Mouse (Mus musculus) forebrain, embryonic 12.5 days (tissue): ENCODE data around the gene Kcnip4. TPM values are rescaled to one million over a fixed set of nuclear protein-coding genes. Genes with fewer than 3 reads are reported as not detected.

ENCODE experiments used
- ATAC-seq: fragments of 200-750 bp; cut with Nextera tagmentation; 2 replicates; pipeline ENCODE4 v1.8.0; 2017; ENCODE audit warnings: moderate TSS enrichment; ENCODE audit not compliant: low FRiP score
- H3K27ac ChIP-seq: fragments of 300-500 bp; sonication (generic); 2 replicates; pipeline ENCODE4 v1.5.1; 2016; ENCODE audit warnings: mild to moderate bottlenecking
- H3K27me3 ChIP-seq: fragments of 300-500 bp; sonication (generic); 2 replicates; pipeline ENCODE4 v1.6.1; 2016; ENCODE audit warnings: mild to moderate bottlenecking
- H3K36me3 ChIP-seq: fragments of 300-500 bp; sonication (generic); replicated peaks from 2 replicates; pipeline ENCODE4 v1.6.1; 2016; ENCODE audit warnings: mild to moderate bottlenecking
- H3K4me1 ChIP-seq: fragments of 300-500 bp; sonication (generic); 2 replicates; pipeline ENCODE4 v1.6.1; 2016
- H3K4me2 ChIP-seq: fragments of 300-500 bp; sonication (generic); 2 replicates; pipeline ENCODE4 v1.6.1; 2016; ENCODE audit warnings: mild to moderate bottlenecking, moderate library complexity
- H3K4me3 ChIP-seq: fragments of 300-500 bp; sonication (generic); replicated peaks from 2 replicates; pipeline ENCODE4 v1.5.1; 2016; ENCODE audit warnings: mild to moderate bottlenecking
- H3K9ac ChIP-seq: fragments of 300-500 bp; sonication (generic); 2 replicates; pipeline ENCODE4 v1.6.1; 2016; ENCODE audit warnings: mild to moderate bottlenecking
- H3K9me3 ChIP-seq: fragments of 300-500 bp; sonication (generic); 2 replicates; pipeline ENCODE4 v1.6.1; 2016
- WGBS: fragments of 180-500 bp; shearing (Covaris S2); methylation state at CpG from one replicate; pipeline ENCODE4 v1.1.7; 2016; 5-methylcytosine and 5-hydroxymethylcytosine counted together
- polyA plus RNA-seq: library from polyadenylated mRNA; unstranded; fragments of >200 nt; fragmentation: Nextera tagmentation; extraction: Ambion mirVana; gene quantifications from 2 replicates; pipeline ENCODE4 v1.2.1, GENCODE M21; 2016

The Kcnip4 gene
- polyA plus RNA-seq, 1 experiment from 2014 or later: 2.2 TPM

- no peak for ATAC-seq
Measured at GRCm38 (mm10) chr5:48997359-48997758, 527.3 kb downstream of the Kcnip4 start.

GRCm38 (mm10) chr5:48989145-48989659 is 535.5 kb downstream of the Kcnip4 start:
- no peak for ATAC-seq
- Histone ChIP-seq H3K4me3 (no peak overlapping the region), H3K9me3 (no peaks in the 10 kb centered on the region), H3K4me1 (no peaks in the 10 kb centered on the region), H3K4me2 (no peak overlapping the region), H3K9ac (no peak overlapping the region), H3K27me3 (no peaks in the 10 kb centered on the region), H3K27ac (no peak overlapping the region), H3K36me3 (no peaks in the 10 kb centered on the region)
- 92% methylated on average over 1 of the region's 1 CpGs for WGBS

More at GRCm38 (mm10) chr5:48997359-48997758, 527.3 kb downstream of the Kcnip4 start:
- Histone ChIP-seq H3K36me3 (no peaks in the 10 kb centered on the region), H3K4me2 (no peak overlapping the region), H3K9me3 (no peaks in the 10 kb centered on the region), H3K27me3 (no peaks in the 10 kb centered on the region), H3K9ac (no peak overlapping the region), H3K27ac (no peak overlapping the region), H3K4me3 (no peak overlapping the region), H3K4me1 (no peaks in the 10 kb centered on the region)
- WGBS: 71% methylated on average over 4 of the region's 4 CpGs

GRCm38 (mm10) chr5:48942378-48943088 is 582.2 kb downstream of the Kcnip4 start:
- Histone ChIP-seq H3K9me3 (no peaks in the 10 kb centered on the region), H3K27me3 (no peaks in the 10 kb centered on the region), H3K4me3 (no peak overlapping the region), H3K4me2 (no peak overlapping the region), H3K27ac (no peak overlapping the region), H3K36me3 (no peaks in the 10 kb centered on the region), H3K4me1 (no peaks in the 10 kb centered on the region), H3K9ac (no peak overlapping the region)
- no peak for ATAC-seq
- 68% methylated on average over 2 of the region's 2 CpGs for WGBS

GRCm38 (mm10) chr5:48931881-48932280 is 592.8 kb downstream of the Kcnip4 start:
- WGBS: 86% methylated on average over 2 of the region's 2 CpGs
- Histone ChIP-seq H3K36me3 (no peaks in the 10 kb centered on the region), H3K9me3 (no peaks in the 10 kb centered on the region), H3K4me2 (no peak overlapping the region), H3K4me1 (no peaks in the 10 kb centered on the region), H3K9ac (no peak overlapping the region), H3K4me3 (no peak overlapping the region), H3K27ac (no peak overlapping the region), H3K27me3 (no peaks in the 10 kb centered on the region)
- ATAC-seq: no peak

GRCm38 (mm10) chr5:48890216-48890615 is 634.5 kb downstream of the Kcnip4 start:
- peak overlapping the region; percentile 37 for H3K4me3 ChIP-seq
- no peaks in the 10 kb centered on the region for H3K9me3 ChIP-seq
- H3K4me2 ChIP-seq: peak overlapping the region; percentile 66
- no peak for ATAC-seq
- H3K36me3 ChIP-seq: no peaks in the 10 kb centered on the region
- H3K9ac ChIP-seq: no peak overlapping the region
- H3K27ac ChIP-seq: no peak overlapping the region
- H3K4me1 ChIP-seq: peaks cover 11% of the 10 kb centered on the region; the same call in 1 of the 2 replicates
- 67% methylated on average over 8 of the region's 8 CpGs for WGBS
- no peaks in the 10 kb centered on the region for H3K27me3 ChIP-seq

- WGBS: 8% methylated on average over 18 of the region's 18 CpGs
- H3K9ac ChIP-seq: peak overlapping the region; percentile 47
- H3K4me3 ChIP-seq: peak overlapping the region; percentile 37
- H3K27ac ChIP-seq: no peak overlapping the region
- ATAC-seq: peak; percentile 94
- no peaks in the 10 kb centered on the region for H3K9me3 ChIP-seq
- H3K27me3 ChIP-seq: no peaks in the 10 kb centered on the region
- peaks cover 11% of the 10 kb centered on the region; the same call in 1 of the 2 replicates for H3K4me1 ChIP-seq
- peak overlapping the region; percentile 66 for H3K4me2 ChIP-seq
- no peaks in the 10 kb centered on the region for H3K36me3 ChIP-seq
Measured at GRCm38 (mm10) chr5:48889395-48890194, 635.1 kb downstream of the Kcnip4 start.

GRCm38 (mm10) chr5:48878081-48878480 is 646.6 kb downstream of the Kcnip4 start:
- Histone ChIP-seq H3K27ac (no peak overlapping the region), H3K9me3 (no peaks in the 10 kb centered on the region), H3K4me1 (no peaks in the 10 kb centered on the region), H3K4me2 (no peak overlapping the region), H3K9ac (no peak overlapping the region), H3K36me3 (no peaks in the 10 kb centered on the region), H3K27me3 (no peaks in the 10 kb centered on the region), H3K4me3 (no peak overlapping the region)
- 90% methylated on average over 2 of the region's 2 CpGs for WGBS
- ATAC-seq: no peak

- Histone ChIP-seq H3K9ac (no peak overlapping the region), H3K4me2 (no peak overlapping the region), H3K36me3 (no peaks in the 10 kb centered on the region), H3K27me3 (no peaks in the 10 kb centered on the region), H3K9me3 (no peaks in the 10 kb centered on the region), H3K27ac (no peak overlapping the region), H3K4me1 (no peaks in the 10 kb centered on the region; the same call in 1 of the 2 replicates), H3K4me3 (no peak overlapping the region)
- 0 out of 2 replicates have a peak, but pooled peaks have one; percentile 42 for ATAC-seq
- WGBS: 68% methylated on average over 3 of the region's 3 CpGs
Measured at GRCm38 (mm10) chr5:48864268-48864967, 660.3 kb downstream of the Kcnip4 start.

GRCm38 (mm10) chr5:48840971-48841370 is 683.7 kb downstream of the Kcnip4 start:
- no peak for ATAC-seq
- no peak overlapping the region for H3K4me3 ChIP-seq
- H3K27ac ChIP-seq: no peak overlapping the region
- H3K9ac ChIP-seq: no peak overlapping the region
- no peaks in the 10 kb centered on the region for H3K9me3 ChIP-seq
- H3K36me3 ChIP-seq: no peaks in the 10 kb centered on the region
- no peaks in the 10 kb centered on the region; the same call in 1 of the 2 replicates for H3K4me1 ChIP-seq
- no peaks in the 10 kb centered on the region for H3K27me3 ChIP-seq
- WGBS: 15% methylated on average over 2 of the region's 2 CpGs
- no peak overlapping the region for H3K4me2 ChIP-seq

GRCm38 (mm10) chr5:48795526-48795925 is 729.2 kb downstream of the Kcnip4 start:
- no peak overlapping the region for H3K4me3 ChIP-seq
- no peaks in the 10 kb centered on the region for H3K27me3 ChIP-seq
- H3K4me1 ChIP-seq: no peaks in the 10 kb centered on the region
- no peaks in the 10 kb centered on the region for H3K9me3 ChIP-seq
- H3K36me3 ChIP-seq: no peaks in the 10 kb centered on the region
- no peak for ATAC-seq
- H3K27ac ChIP-seq: no peak overlapping the region
- H3K9ac ChIP-seq: no peak overlapping the region
- 81% methylated on average over 1 of the region's 1 CpGs for WGBS
- no peak overlapping the region for H3K4me2 ChIP-seq

GRCm38 (mm10) chr5:48779376-48779775 is 745.3 kb downstream of the Kcnip4 start:
- Histone ChIP-seq H3K4me1 (no peaks in the 10 kb centered on the region), H3K4me2 (no peak overlapping the region), H3K4me3 (no peak overlapping the region), H3K9ac (no peak overlapping the region), H3K36me3 (no peaks in the 10 kb centered on the region), H3K27ac (no peak overlapping the region), H3K27me3 (no peaks in the 10 kb centered on the region), H3K9me3 (no peaks in the 10 kb centered on the region)
- 68% methylated on average over 1 of the region's 1 CpGs for WGBS
- ATAC-seq: no peak

- H3K4me1 ChIP-seq: no peaks in the 10 kb centered on the region
- H3K27me3 ChIP-seq: no peaks in the 10 kb centered on the region
- no peaks in the 10 kb centered on the region for H3K9me3 ChIP-seq
- H3K27ac ChIP-seq: no peak overlapping the region
- no peaks in the 10 kb centered on the region for H3K36me3 ChIP-seq
- no peak overlapping the region for H3K4me2 ChIP-seq
- H3K9ac ChIP-seq: no peak overlapping the region
- H3K4me3 ChIP-seq: no peak overlapping the region
- ATAC-seq: no peak
Measured at GRCm38 (mm10) chr5:48748613-48749012, 776.1 kb downstream of the Kcnip4 start.
